Mouse (Mus musculus): ENCODE measurements around the gene Sult6b2. TPM values are rescaled to one million over a fixed set of nuclear protein-coding genes. Genes with fewer than 3 reads are reported as not detected.
A peak's percentile ranks its signal among the peaks of the same experiment; 100 is the strongest.

Gene Sult6b2
- polyA plus RNA-seq, 1 experiment from 2014 or later = not detected

GRCm38 (mm10) chr6:142788042-142788987 is 16.0 kb downstream of the Sult6b2 start:
- Histone ChIP-seq H3K9ac (no peak overlapping the region), H3K9me3 (ENCODE audit: low read depth, low read length) (no peaks in the 10 kb centered on the region), H3K27me3 (ENCODE audit: insufficient read depth, low read length) (no peaks in the 10 kb centered on the region), H3K4me3 (ENCODE audit: low read depth, low read length) (no peak overlapping the region), H3K4me1 (ENCODE audit: insufficient read depth) (no peaks in the 10 kb centered on the region), H3K27ac (ENCODE audit: low read depth) (no peak overlapping the region), H3K36me3 (ENCODE audit: insufficient read depth) (no peaks in the 10 kb centered on the region), H3K4me2 (peak overlapping the region; percentile 3; the same call in 1 of the 2 replicates)
- TF ChIP-seq CTCF (IDR thresholded peaks at IDR 0.05; ENCODE audit: low read depth) = no peak
- WGBS = 42% methylated on average over 18 of the region's 18 CpGs
- ATAC-seq (ENCODE audit: insufficient read depth) = peak; percentile 62; the same call in 1 of the 2 replicates
- peak; percentile 60 for DNase-seq

- WGBS = 76% methylated on average over 21 of the region's 21 CpGs
- H3K9ac ChIP-seq = no peak overlapping the region
- no peak for ATAC-seq (ENCODE audit: insufficient read depth)
- no peaks in the 10 kb centered on the region for H3K9me3 ChIP-seq (ENCODE audit: low read depth, low read length)
- no peak overlapping the region for H3K4me3 ChIP-seq (ENCODE audit: low read depth, low read length)
- no peak for TF ChIP-seq CTCF (IDR thresholded peaks at IDR 0.05; ENCODE audit: low read depth)
- H3K36me3 ChIP-seq (ENCODE audit: insufficient read depth) = no peaks in the 10 kb centered on the region
- no peaks in the 10 kb centered on the region for H3K4me1 ChIP-seq (ENCODE audit: insufficient read depth)
- DNase-seq = no peak
- H3K4me2 ChIP-seq = no peak overlapping the region
- H3K27ac ChIP-seq (ENCODE audit: low read depth) = no peak overlapping the region
- H3K27me3 ChIP-seq (ENCODE audit: insufficient read depth, low read length) = no peaks in the 10 kb centered on the region
Measured at GRCm38 (mm10) chr6:142786106-142786505, 18.2 kb downstream of the Sult6b2 start.

GRCm38 (mm10) chr6:142785343-142785742 is 19.0 kb downstream of the Sult6b2 start:
- H3K9me3 ChIP-seq (ENCODE audit: low read depth, low read length) = no peaks in the 10 kb centered on the region
- peak; percentile 71 for TF ChIP-seq CTCF (IDR thresholded peaks at IDR 0.05; ENCODE audit: low read depth)
- no peak overlapping the region for H3K9ac ChIP-seq
- H3K36me3 ChIP-seq (ENCODE audit: insufficient read depth) = no peaks in the 10 kb centered on the region
- H3K27ac ChIP-seq (ENCODE audit: low read depth) = no peak overlapping the region
- H3K4me3 ChIP-seq (ENCODE audit: low read depth, low read length) = no peak overlapping the region
- no peak overlapping the region for H3K4me2 ChIP-seq
- H3K4me1 ChIP-seq (ENCODE audit: insufficient read depth) = no peaks in the 10 kb centered on the region
- DNase-seq = peak; percentile 80
- H3K27me3 ChIP-seq (ENCODE audit: insufficient read depth, low read length) = no peaks in the 10 kb centered on the region
- ATAC-seq (ENCODE audit: insufficient read depth) = no peak
- 39% methylated on average over 4 of the region's 4 CpGs for WGBS

GRCm38 (mm10) chr6:142781286-142781685 is 23.0 kb downstream of the Sult6b2 start:
- TF ChIP-seq CTCF (IDR thresholded peaks at IDR 0.05; ENCODE audit: low read depth) = no peak
- H3K27me3 ChIP-seq (ENCODE audit: insufficient read depth, low read length) = no peaks in the 10 kb centered on the region
- ATAC-seq (ENCODE audit: insufficient read depth) (no peak), DNase-seq (no peak)
- H3K4me3 ChIP-seq (ENCODE audit: low read depth, low read length) = no peak overlapping the region
- H3K27ac ChIP-seq (ENCODE audit: low read depth) = no peak overlapping the region
- H3K4me1 ChIP-seq (ENCODE audit: insufficient read depth) = no peaks in the 10 kb centered on the region
- whole genome bisulfite sequencing = 76% methylated on average over 7 of the region's 7 CpGs
- no peaks in the 10 kb centered on the region for H3K9me3 ChIP-seq (ENCODE audit: low read depth, low read length)
- no peak overlapping the region for H3K4me2 ChIP-seq
- no peak overlapping the region for H3K9ac ChIP-seq
- H3K36me3 ChIP-seq (ENCODE audit: insufficient read depth) = 0 out of 2 replicates have a peak, but pooled peaks cover 1% of the 10 kb centered on the region

GRCm38 (mm10) chr6:142780574-142781033 is 23.7 kb downstream of the Sult6b2 start:
- Histone ChIP-seq H3K4me3 (ENCODE audit: low read depth, low read length) (no peak overlapping the region), H3K36me3 (ENCODE audit: insufficient read depth) (0 out of 2 replicates have a peak, but pooled peaks cover 2% of the 10 kb centered on the region), H3K4me2 (no peak overlapping the region), H3K27ac (ENCODE audit: low read depth) (no peak overlapping the region), H3K9ac (no peak overlapping the region), H3K4me1 (ENCODE audit: insufficient read depth) (no peaks in the 10 kb centered on the region), H3K9me3 (ENCODE audit: low read depth, low read length) (no peaks in the 10 kb centered on the region), H3K27me3 (ENCODE audit: insufficient read depth, low read length) (no peaks in the 10 kb centered on the region)
- DNase-seq (no peak), ATAC-seq (ENCODE audit: insufficient read depth) (no peak)
- 83% methylated on average over 4 of the region's 4 CpGs for WGBS
- TF ChIP-seq CTCF (IDR thresholded peaks at IDR 0.05; ENCODE audit: low read depth) = no peak

GRCm38 (mm10) chr6:142779812-142780573 is 24.3 kb downstream of the Sult6b2 start:
- Histone ChIP-seq H3K27ac (ENCODE audit: low read depth) (no peak overlapping the region), H3K4me2 (no peak overlapping the region), H3K9me3 (ENCODE audit: low read depth, low read length) (no peaks in the 10 kb centered on the region), H3K27me3 (ENCODE audit: insufficient read depth, low read length) (no peaks in the 10 kb centered on the region), H3K4me3 (ENCODE audit: low read depth, low read length) (no peak overlapping the region), H3K36me3 (ENCODE audit: insufficient read depth) (0 out of 2 replicates have a peak, but pooled peaks cover 2% of the 10 kb centered on the region), H3K4me1 (ENCODE audit: insufficient read depth) (no peaks in the 10 kb centered on the region), H3K9ac (no peak overlapping the region)
- DNase-seq (no peak), ATAC-seq (ENCODE audit: insufficient read depth) (peak; percentile 12; the same call in 1 of the 2 replicates)
- TF ChIP-seq CTCF (IDR thresholded peaks at IDR 0.05; ENCODE audit: low read depth) = no peak
- 72% methylated on average over 14 of the region's 14 CpGs for WGBS

Data from lung, embryonic 14.5 days (tissue).